Mouse (Mus musculus) splenic B cell, adult 2 months (primary cell): Measurements from ENCODE around the gene 9630041A04Rik.

Experiments used
- DNase-seq: peaks from one replicate; pipeline ENCODE4 v3.0.0-alpha.2; 2011; ENCODE audit warnings: low read depth, low spot score
- H3K27me3 ChIP-seq: 2 replicates; pipeline ENCODE4 v1.6.1; 2012; ENCODE audit warnings: mild to moderate bottlenecking, low read length, moderate library complexity, mixed read lengths; ENCODE audit not compliant: control insufficient read depth, poor library complexity, insufficient read depth, severe bottlenecking
- H3K36me3 ChIP-seq: 2 replicates; pipeline ENCODE4 v1.6.1; 2012; ENCODE audit warnings: mild to moderate bottlenecking, low read length, moderate library complexity, mixed read lengths; ENCODE audit not compliant: control insufficient read depth, poor library complexity, insufficient read depth, severe bottlenecking

Gene 9630041A04Rik

GRCm38 (mm10) chr9:101861596-101862471 lies at the start of gene 9630041A04Rik:
Gene 9630041A04Rik (plus strand): TSS chr9:101861841.
- no peak for DNase-seq
- no peaks in the 10 kb centered on the region for H3K36me3 ChIP-seq
- no peaks in the 10 kb centered on the region for H3K27me3 ChIP-seq

GRCm38 (mm10) chr9:101823896-101824295 lies 37.7 kb upstream of the 9630041A04Rik start:
- Histone ChIP-seq H3K36me3 (no peaks in the 10 kb centered on the region), H3K27me3 (no peaks in the 10 kb centered on the region)
- no peak for DNase-seq

- H3K36me3 ChIP-seq = no peaks in the 10 kb centered on the region
- DNase-seq = no peak
- no peaks in the 10 kb centered on the region for H3K27me3 ChIP-seq
Observed at GRCm38 (mm10) chr9:101825626-101826025, 36.0 kb upstream of the 9630041A04Rik start.

GRCm38 (mm10) chr9:101833619-101834018 lies 28.0 kb upstream of the 9630041A04Rik start:
- H3K36me3 ChIP-seq = no peaks in the 10 kb centered on the region
- H3K27me3 ChIP-seq = no peaks in the 10 kb centered on the region
- DNase-seq = no peak

- Histone ChIP-seq H3K36me3 (no peaks in the 10 kb centered on the region), H3K27me3 (no peaks in the 10 kb centered on the region)
- no peak for DNase-seq
Observed at GRCm38 (mm10) chr9:101841101-101841500, 20.5 kb upstream of the 9630041A04Rik start.

GRCm38 (mm10) chr9:101843893-101844292 lies 17.7 kb upstream of the 9630041A04Rik start:
- no peaks in the 10 kb centered on the region for H3K36me3 ChIP-seq
- no peak for DNase-seq
- H3K27me3 ChIP-seq = no peaks in the 10 kb centered on the region

- Histone ChIP-seq H3K36me3 (no peaks in the 10 kb centered on the region), H3K27me3 (no peaks in the 10 kb centered on the region)
- DNase-seq = no peak
Observed at GRCm38 (mm10) chr9:101845691-101846090, 15.9 kb upstream of the 9630041A04Rik start.

- H3K36me3 ChIP-seq = no peaks in the 10 kb centered on the region
- no peak for DNase-seq
- H3K27me3 ChIP-seq = no peaks in the 10 kb centered on the region
Observed at GRCm38 (mm10) chr9:101862481-101863065, 932 bp downstream of the 9630041A04Rik start.

- Histone ChIP-seq H3K27me3 (no peaks in the 10 kb centered on the region), H3K36me3 (no peaks in the 10 kb centered on the region)
- DNase-seq = no peak
Observed at GRCm38 (mm10) chr9:101863130-101863529, 1.5 kb downstream of the 9630041A04Rik start.

- no peaks in the 10 kb centered on the region for H3K27me3 ChIP-seq
- DNase-seq = no peak
- H3K36me3 ChIP-seq = no peaks in the 10 kb centered on the region
Observed at GRCm38 (mm10) chr9:101868593-101868992, 7.0 kb downstream of the 9630041A04Rik start.

GRCm38 (mm10) chr9:101870034-101870433 lies 8.4 kb downstream of the 9630041A04Rik start:
- Histone ChIP-seq H3K36me3 (no peaks in the 10 kb centered on the region), H3K27me3 (no peaks in the 10 kb centered on the region)
- no peak for DNase-seq

GRCm38 (mm10) chr9:101875306-101875705 lies 13.7 kb downstream of the 9630041A04Rik start:
- DNase-seq = no peak
- Histone ChIP-seq H3K36me3 (no peaks in the 10 kb centered on the region), H3K27me3 (no peaks in the 10 kb centered on the region)

- DNase-seq = no peak
- Histone ChIP-seq H3K27me3 (no peaks in the 10 kb centered on the region), H3K36me3 (no peaks in the 10 kb centered on the region)
Observed at GRCm38 (mm10) chr9:101877109-101877987, 15.7 kb downstream of the 9630041A04Rik start.

GRCm38 (mm10) chr9:101883295-101883694 lies 21.7 kb downstream of the 9630041A04Rik start:
- no peak for DNase-seq
- Histone ChIP-seq H3K27me3 (no peaks in the 10 kb centered on the region), H3K36me3 (no peaks in the 10 kb centered on the region)

- no peak for DNase-seq
- H3K36me3 ChIP-seq = no peaks in the 10 kb centered on the region
- no peaks in the 10 kb centered on the region for H3K27me3 ChIP-seq
Observed at GRCm38 (mm10) chr9:101897851-101898250, 36.2 kb downstream of the 9630041A04Rik start.
